Mouse (Mus musculus): Measurements from ENCODE around the gene Prph2. TPM values are rescaled to one million over a fixed set of nuclear protein-coding genes. Genes with fewer than 3 reads are reported as not detected.

Gene Prph2
- not detected in 2 replicates for polyA plus RNA-seq (2015; fragmentation: Nextera tagmentation; extraction: Ambion mirVana)

DNA sequence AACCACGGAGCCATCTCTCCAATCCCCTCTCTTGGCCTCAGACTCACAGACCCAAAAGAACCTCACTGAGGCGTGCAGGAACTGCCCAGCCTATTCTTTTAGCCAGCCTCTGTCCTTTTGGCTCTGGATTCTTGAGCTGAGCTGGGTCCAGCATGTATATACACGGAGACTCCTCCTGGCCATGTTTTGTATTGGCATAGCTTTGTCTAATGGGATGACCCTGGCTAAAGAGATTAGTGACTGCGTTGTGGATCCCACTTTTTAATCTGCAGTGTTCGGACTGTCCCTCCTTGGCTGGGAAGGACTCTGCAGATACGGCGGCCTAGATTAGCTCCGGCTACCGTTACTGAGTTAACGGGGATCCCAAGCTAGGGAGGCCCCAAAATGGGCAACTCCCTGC is at the start of gene Prph2:
Prph2 (plus strand) TSS at position 274 of the 400 bp plus-strand sequence.
- Histone ChIP-seq H3K27ac (replicated peaks) (no peak within 1 kb of the TSS), H3K4me3 (replicated peaks) (no peak within 1 kb of the TSS), H3K36me3 (no peaks in the 10 kb centered on the region), H3K9ac (no peak within 1 kb of the TSS), H3K4me2 (replicated peaks) (no peak within 1 kb of the TSS), H3K9me3 (replicated peaks) (no peaks in the 10 kb centered on the region), H3K27me3 (no peaks in the 10 kb centered on the region), H3K4me1 (no peaks in the 10 kb centered on the region)
- no peak for ATAC-seq (ENCODE audit: insufficient number of reproducible peaks, low FRiP score, low TSS enrichment, low read depth)
- WGBS: 88% methylated on average over 10 of the region's 10 CpGs

DNA sequence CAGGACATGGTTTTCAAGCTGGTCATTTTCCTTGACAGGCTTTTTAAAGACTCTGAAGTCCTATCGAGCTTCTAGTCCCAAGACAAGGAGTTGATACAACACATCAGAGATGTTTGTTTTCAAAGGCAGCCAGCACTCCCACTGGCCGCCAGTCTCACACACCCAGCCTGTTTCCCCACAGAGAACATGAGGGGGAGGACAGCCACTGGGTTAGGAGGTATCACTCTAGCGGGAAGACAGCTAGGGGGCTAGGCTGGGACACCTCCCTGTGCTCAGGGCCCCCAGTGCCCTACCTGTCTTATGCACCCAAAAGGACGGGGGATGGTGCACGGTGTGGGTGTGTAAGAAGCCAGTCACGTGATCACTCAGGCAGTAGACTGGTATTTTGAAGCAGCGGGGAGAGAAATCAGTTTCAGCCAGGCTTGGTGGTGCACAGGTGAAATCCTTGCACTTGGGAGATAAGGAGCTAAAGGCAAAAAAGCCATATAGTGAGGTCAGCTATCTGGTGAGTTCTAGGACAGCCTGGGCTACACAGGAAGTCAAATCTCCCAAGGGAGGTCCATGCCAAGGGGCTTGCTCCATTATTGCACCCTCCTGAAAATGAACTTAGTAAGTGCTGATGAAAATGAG is 45.6 kb upstream of the Prph2 start:
- ATAC-seq (ENCODE audit: insufficient number of reproducible peaks, low FRiP score, low TSS enrichment, low read depth): no peak
- Histone ChIP-seq H3K36me3 (no peaks in the 10 kb centered on the region), H3K4me2 (replicated peaks) (no peak overlapping the region), H3K27me3 (no peaks in the 10 kb centered on the region), H3K4me1 (no peaks in the 10 kb centered on the region; the same call in 1 of the 2 replicates), H3K27ac (replicated peaks) (no peak overlapping the region), H3K4me3 (replicated peaks) (no peak overlapping the region), H3K9ac (no peak overlapping the region), H3K9me3 (replicated peaks) (no peaks in the 10 kb centered on the region)
- 74% methylated on average over 7 of the region's 7 CpGs for WGBS

DNA sequence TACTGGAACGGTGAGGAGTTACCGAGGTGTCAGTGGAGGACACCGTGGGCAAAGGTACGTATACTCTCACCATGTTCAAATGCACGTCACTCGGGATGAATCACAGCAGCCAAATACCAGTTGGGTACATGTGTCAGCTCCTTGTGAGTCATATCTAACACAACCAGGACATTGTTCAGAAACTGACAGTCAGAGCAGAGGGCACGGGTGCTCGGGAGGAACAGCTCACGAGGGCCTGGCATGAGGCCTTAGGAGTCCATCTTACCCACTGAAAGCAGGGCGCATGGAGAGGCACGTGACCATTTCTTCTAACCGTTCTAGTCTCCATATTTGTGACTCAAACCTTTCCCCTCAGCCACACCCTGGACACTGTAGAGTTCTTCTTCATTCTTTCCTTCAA is 43.4 kb upstream of the Prph2 start:
- no peaks in the 10 kb centered on the region for H3K27me3 ChIP-seq
- no peak for ATAC-seq (ENCODE audit: insufficient number of reproducible peaks, low FRiP score, low TSS enrichment, low read depth)
- H3K27ac ChIP-seq (replicated peaks): no peak overlapping the region
- H3K4me1 ChIP-seq: no peaks in the 10 kb centered on the region; the same call in 1 of the 2 replicates
- no peak overlapping the region for H3K4me3 ChIP-seq (replicated peaks)
- H3K9me3 ChIP-seq (replicated peaks): no peaks in the 10 kb centered on the region
- no peak overlapping the region for H3K4me2 ChIP-seq (replicated peaks)
- H3K9ac ChIP-seq: no peak overlapping the region
- WGBS: 84% methylated on average over 12 of the region's 12 CpGs
- no peaks in the 10 kb centered on the region for H3K36me3 ChIP-seq

DNA sequence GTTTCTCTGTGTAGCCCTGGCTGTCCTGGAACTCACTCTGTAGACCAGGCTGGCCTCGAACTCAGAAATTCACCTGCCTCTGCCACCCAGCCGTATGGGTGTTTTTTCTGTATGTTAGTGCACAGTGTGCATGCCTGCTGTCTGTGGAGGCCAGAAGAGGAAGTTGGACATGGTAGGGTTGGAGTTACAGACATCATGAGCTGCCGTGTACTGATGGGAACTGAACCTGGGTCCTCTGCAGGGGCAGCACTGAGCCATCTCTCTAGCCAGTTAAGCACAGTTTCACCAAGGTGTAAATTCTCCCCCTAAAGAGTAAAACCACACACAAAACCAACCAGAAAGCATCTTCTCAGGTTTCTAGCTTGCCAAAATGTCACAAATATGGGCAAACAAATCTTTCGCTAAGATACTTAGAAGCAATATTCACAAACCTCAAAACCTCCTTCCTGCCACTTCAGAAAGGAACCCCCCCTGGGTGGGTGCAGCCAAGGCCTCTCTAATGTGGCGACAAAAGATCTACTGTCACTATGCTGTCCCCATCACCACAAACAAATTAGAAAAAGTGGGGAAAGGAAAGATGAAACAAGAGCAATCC is 40.0 kb upstream of the Prph2 start:
- no peak overlapping the region for H3K9ac ChIP-seq
- WGBS: 88% methylated on average over 5 of the region's 5 CpGs
- H3K4me1 ChIP-seq: peaks cover 7% of the 10 kb centered on the region
- no peaks in the 10 kb centered on the region for H3K9me3 ChIP-seq (replicated peaks)
- H3K4me3 ChIP-seq (replicated peaks): no peak overlapping the region
- ATAC-seq (ENCODE audit: insufficient number of reproducible peaks, low FRiP score, low TSS enrichment, low read depth): no peak
- no peaks in the 10 kb centered on the region for H3K27me3 ChIP-seq
- H3K4me2 ChIP-seq (replicated peaks): no peak overlapping the region
- H3K27ac ChIP-seq (replicated peaks): no peak overlapping the region
- no peaks in the 10 kb centered on the region for H3K36me3 ChIP-seq

DNA sequence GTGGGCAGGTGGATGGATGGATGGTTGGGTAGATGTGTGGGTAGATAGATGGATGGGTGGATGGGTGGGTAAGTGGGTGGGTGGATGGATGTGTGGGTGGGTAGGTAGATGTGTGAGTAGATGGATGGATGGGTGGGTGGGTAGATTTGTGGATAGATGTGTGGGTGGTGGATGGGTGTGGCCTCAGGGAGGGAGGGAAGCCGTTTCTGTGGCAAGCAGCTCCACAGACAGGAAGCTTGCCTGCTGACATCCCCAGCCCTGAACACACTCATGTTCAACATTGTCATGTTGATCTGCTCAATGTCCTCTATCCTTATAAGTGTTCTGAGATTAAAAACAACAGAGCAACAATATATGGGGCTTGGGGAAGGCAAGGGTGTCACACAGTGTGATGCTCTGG is 39.3 kb upstream of the Prph2 start:
- H3K27me3 ChIP-seq: no peaks in the 10 kb centered on the region
- no peak overlapping the region for H3K9ac ChIP-seq
- 37% methylated on average over 1 of the region's 1 CpGs for WGBS
- no peaks in the 10 kb centered on the region for H3K36me3 ChIP-seq
- H3K27ac ChIP-seq (replicated peaks): no peak overlapping the region
- no peak overlapping the region for H3K4me3 ChIP-seq (replicated peaks)
- no peaks in the 10 kb centered on the region for H3K9me3 ChIP-seq (replicated peaks)
- H3K4me2 ChIP-seq (replicated peaks): no peak overlapping the region
- H3K4me1 ChIP-seq: peaks cover 7% of the 10 kb centered on the region
- ATAC-seq (ENCODE audit: insufficient number of reproducible peaks, low FRiP score, low TSS enrichment, low read depth): no peak; the same call in 1 of the 2 replicates

DNA sequence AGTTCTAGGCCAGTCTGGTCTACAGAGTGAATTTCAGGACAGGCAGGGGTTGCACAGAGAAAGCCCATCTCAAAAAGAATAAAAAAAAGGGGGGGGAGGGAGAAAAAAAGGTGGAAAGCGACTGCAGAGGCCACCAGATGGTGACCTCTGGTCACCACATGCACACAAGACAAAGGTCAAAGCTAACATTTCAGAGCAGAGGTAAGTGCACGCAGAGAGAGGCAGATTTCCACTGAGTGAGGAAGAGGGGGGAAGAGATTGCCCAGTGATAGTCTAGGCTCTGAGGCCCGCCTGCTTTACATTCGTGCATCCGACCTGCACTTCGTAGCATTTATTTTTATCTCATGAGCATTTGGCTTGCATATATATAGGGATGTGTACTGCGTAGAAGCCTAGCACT is 37.5 kb upstream of the Prph2 start:
- H3K27ac ChIP-seq (replicated peaks): no peak overlapping the region
- H3K4me1 ChIP-seq: peaks cover 18% of the 10 kb centered on the region
- 73% methylated on average over 7 of the region's 7 CpGs for WGBS
- no peak for ATAC-seq (ENCODE audit: insufficient number of reproducible peaks, low FRiP score, low TSS enrichment, low read depth)
- H3K4me3 ChIP-seq (replicated peaks): no peak overlapping the region
- H3K9ac ChIP-seq: no peak overlapping the region
- H3K9me3 ChIP-seq (replicated peaks): no peaks in the 10 kb centered on the region
- no peaks in the 10 kb centered on the region for H3K36me3 ChIP-seq
- H3K4me2 ChIP-seq (replicated peaks): no peak overlapping the region
- no peaks in the 10 kb centered on the region for H3K27me3 ChIP-seq

DNA sequence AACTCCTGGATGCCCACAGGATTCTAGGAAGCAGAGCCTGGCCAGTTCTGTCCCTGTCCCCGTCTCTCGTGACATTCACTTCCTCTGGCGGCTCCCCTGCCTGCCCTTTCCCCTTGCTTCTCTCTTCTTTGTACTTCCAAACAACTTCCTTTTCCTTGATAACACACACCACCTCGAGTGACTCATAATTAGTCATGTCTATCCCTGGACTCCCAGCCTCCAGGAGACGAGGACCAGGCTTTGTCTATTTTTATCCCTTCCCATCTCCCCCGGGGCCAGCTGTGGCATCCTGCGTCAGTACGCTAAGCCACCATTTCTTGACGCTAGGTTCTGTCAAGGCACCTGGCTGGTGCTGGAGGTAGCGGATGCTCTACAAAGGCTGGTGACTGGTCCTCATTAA is 36.1 kb upstream of the Prph2 start:
- ATAC-seq (ENCODE audit: insufficient number of reproducible peaks, low FRiP score, low TSS enrichment, low read depth): 0 out of 2 replicates have a peak, but pooled peaks have one; percentile 39
- Histone ChIP-seq H3K4me3 (replicated peaks) (no peak overlapping the region), H3K36me3 (no peaks in the 10 kb centered on the region), H3K27me3 (no peaks in the 10 kb centered on the region), H3K27ac (replicated peaks) (no peak overlapping the region), H3K4me2 (replicated peaks) (no peak overlapping the region), H3K9me3 (replicated peaks) (no peaks in the 10 kb centered on the region), H3K9ac (no peak overlapping the region), H3K4me1 (peaks cover 18% of the 10 kb centered on the region)
- WGBS: 27% methylated on average over 10 of the region's 10 CpGs

DNA sequence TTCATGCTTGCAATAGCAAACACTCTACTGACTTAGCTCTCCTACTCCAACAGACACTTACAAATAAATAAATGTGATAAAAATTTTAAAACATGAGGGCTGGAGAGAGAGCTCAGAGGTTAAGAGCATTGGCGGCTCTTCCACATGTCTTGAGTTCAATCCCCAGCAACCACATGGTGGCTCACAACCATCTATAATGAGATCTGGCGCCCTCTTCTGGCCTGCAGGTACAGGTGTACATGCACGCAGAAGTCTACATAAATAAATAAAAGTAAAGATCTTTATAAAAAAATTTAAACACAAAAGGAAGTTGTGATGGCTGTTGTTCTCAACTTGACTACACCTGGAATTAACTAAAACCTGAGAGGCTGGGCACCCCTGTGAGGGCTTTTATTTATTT is 34.6 kb upstream of the Prph2 start:
- H3K9ac ChIP-seq: no peak overlapping the region
- no peak overlapping the region for H3K4me3 ChIP-seq (replicated peaks)
- no peak for ATAC-seq (ENCODE audit: insufficient number of reproducible peaks, low FRiP score, low TSS enrichment, low read depth)
- H3K36me3 ChIP-seq: no peaks in the 10 kb centered on the region
- H3K9me3 ChIP-seq (replicated peaks): no peaks in the 10 kb centered on the region
- peaks cover 26% of the 10 kb centered on the region for H3K4me1 ChIP-seq
- H3K27me3 ChIP-seq: no peaks in the 10 kb centered on the region
- H3K27ac ChIP-seq (replicated peaks): no peak overlapping the region
- WGBS: 74% methylated on average over 3 of the region's 3 CpGs
- no peak overlapping the region for H3K4me2 ChIP-seq (replicated peaks)

DNA sequence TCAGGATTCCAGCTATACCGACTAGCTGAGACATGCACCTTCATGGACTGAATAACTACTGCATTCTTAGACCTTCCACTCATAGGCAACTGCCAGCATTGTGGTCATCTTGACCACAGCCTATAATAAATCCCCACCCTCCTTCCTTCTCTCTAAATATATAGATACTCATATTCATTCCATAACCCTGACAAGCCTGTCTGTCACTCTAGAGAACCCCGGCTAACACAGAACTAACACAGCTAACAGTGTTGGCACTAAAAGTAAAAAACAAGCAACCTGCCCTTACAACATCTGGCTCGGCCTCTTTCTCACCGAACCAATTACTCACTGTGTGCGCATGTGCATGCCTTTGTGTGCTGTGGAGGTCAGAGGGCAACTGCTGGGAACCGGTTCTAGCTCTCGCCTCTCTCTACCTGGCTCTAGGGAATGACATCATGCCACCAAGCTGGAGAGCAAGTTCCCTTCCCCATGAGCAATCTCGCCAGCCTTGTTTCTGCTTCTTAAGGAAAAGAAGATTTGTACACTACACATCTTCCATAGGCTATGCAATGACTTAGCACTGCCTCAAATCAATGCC is 33.8 kb upstream of the Prph2 start:
- H3K4me2 ChIP-seq (replicated peaks): no peak overlapping the region
- peak overlapping the region; percentile 45; the same call in 1 of the 2 replicates for H3K27ac ChIP-seq (replicated peaks)
- H3K9ac ChIP-seq: no peak overlapping the region
- no peaks in the 10 kb centered on the region for H3K27me3 ChIP-seq
- no peaks in the 10 kb centered on the region for H3K36me3 ChIP-seq
- WGBS: 39% methylated on average over 8 of the region's 8 CpGs
- no peaks in the 10 kb centered on the region for H3K9me3 ChIP-seq (replicated peaks)
- no peak overlapping the region for H3K4me3 ChIP-seq (replicated peaks)
- peaks cover 26% of the 10 kb centered on the region for H3K4me1 ChIP-seq
- no peak for ATAC-seq (ENCODE audit: insufficient number of reproducible peaks, low FRiP score, low TSS enrichment, low read depth)

DNA sequence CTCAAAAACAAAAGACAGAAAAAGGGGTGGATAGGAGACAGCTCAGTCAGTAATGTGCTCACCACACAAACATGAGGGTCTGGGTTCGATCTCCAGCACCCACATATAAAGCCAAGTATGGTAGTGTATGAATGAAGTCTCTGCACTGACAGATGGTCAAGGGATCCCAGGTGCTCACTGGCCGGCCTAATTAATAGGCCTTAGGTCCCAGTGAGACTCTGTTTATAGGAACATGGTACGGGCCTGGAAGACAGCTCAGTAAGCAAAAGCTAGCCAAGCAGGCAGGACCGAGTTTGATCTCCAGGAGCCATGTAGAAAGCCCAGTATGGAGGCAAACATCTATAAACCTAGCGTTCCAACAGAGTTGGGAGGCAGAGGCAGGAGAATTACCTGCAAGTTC is 33.2 kb upstream of the Prph2 start:
- H3K4me3 ChIP-seq (replicated peaks): no peak overlapping the region
- 87% methylated on average over 5 of the region's 5 CpGs for WGBS
- peaks cover 26% of the 10 kb centered on the region for H3K4me1 ChIP-seq
- H3K27ac ChIP-seq (replicated peaks): peak overlapping the region; percentile 45; the same call in 1 of the 2 replicates
- H3K4me2 ChIP-seq (replicated peaks): no peak overlapping the region
- no peak for ATAC-seq (ENCODE audit: insufficient number of reproducible peaks, low FRiP score, low TSS enrichment, low read depth)
- H3K9ac ChIP-seq: no peak overlapping the region
- H3K27me3 ChIP-seq: no peaks in the 10 kb centered on the region
- no peaks in the 10 kb centered on the region for H3K36me3 ChIP-seq
- no peaks in the 10 kb centered on the region for H3K9me3 ChIP-seq (replicated peaks)

DNA sequence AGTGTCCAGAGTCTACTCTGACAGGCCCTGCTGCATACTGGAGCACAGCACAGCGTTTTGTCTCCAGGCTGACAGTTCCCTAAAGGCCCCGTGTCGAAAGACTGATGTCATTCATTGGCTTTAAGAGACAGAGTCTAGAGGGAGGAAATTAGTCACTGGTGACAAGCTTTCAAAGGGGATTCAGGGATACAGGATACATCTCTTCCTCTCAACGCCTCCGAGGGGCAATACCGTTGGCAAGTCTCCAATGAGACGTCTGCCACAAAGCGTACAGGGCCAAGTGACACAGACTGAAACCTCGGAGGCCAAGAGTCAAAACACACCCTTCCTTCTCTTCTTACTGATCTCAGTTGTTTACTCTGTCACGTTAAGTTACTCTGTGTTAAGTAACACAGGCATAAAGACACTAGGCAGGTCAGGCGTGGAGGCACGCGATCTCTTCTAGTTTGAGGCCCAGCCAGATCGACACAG is 30.4 kb upstream of the Prph2 start:
- Histone ChIP-seq H3K9me3 (replicated peaks) (no peaks in the 10 kb centered on the region), H3K4me1 (peaks cover 19% of the 10 kb centered on the region), H3K27me3 (no peaks in the 10 kb centered on the region), H3K4me3 (replicated peaks) (no peak overlapping the region), H3K9ac (no peak overlapping the region), H3K27ac (replicated peaks) (peak overlapping the region; percentile 34), H3K4me2 (replicated peaks) (no peak overlapping the region), H3K36me3 (no peaks in the 10 kb centered on the region)
- WGBS: 27% methylated on average over 14 of the region's 14 CpGs
- peak; percentile 29; the same call in 1 of the 2 replicates for ATAC-seq (ENCODE audit: insufficient number of reproducible peaks, low FRiP score, low TSS enrichment, low read depth)

All from embryonic facial prominence, embryonic 15.5 days (tissue).